Mouse (Mus musculus) liver, adult 2 months (tissue): Measurements from ENCODE around the gene Tln2. TPM values are rescaled to one million over a fixed set of nuclear protein-coding genes. Genes with fewer than 3 reads are reported as not detected.

Experiments
- DNase-seq: peaks from one replicate; pipeline ENCODE4 v3.0.0-alpha.2; 2011; ENCODE audit warnings: low read depth, low spot score; ENCODE audit errors: extremely low read depth
- H3K27ac ChIP-seq: fragments of 200-500 bp; replicated peaks from 2 replicates; pipeline ENCODE4 v1.5.1; 2012; ENCODE audit warnings: low read depth, mild to moderate bottlenecking, control low read depth, inconsistent platforms, low read length; ENCODE audit not compliant: insufficient read depth
- H3K27me3 ChIP-seq: fragments of 200-500 bp; 2 replicates; pipeline ENCODE4 v1.6.1; 2012; ENCODE audit warnings: mild to moderate bottlenecking, moderate library complexity, low read length, inconsistent platforms; ENCODE audit not compliant: control insufficient read depth, insufficient read depth
- H3K36me3 ChIP-seq: fragments of 200-500 bp; 2 replicates; pipeline ENCODE4 v1.6.1; 2012; ENCODE audit warnings: low read length, inconsistent platforms; ENCODE audit not compliant: control insufficient read depth, insufficient read depth
- H3K4me1 ChIP-seq: fragments of 200-500 bp; 2 replicates; pipeline ENCODE4 v1.6.1; 2011; ENCODE audit warnings: low read length; ENCODE audit not compliant: control insufficient read depth, insufficient read depth
- H3K4me3 ChIP-seq: fragments of 200-500 bp; 2 replicates; pipeline ENCODE4 v1.5.1; 2011; ENCODE audit warnings: low read depth, mild to moderate bottlenecking, control low read depth, low read length, moderate library complexity; ENCODE audit not compliant: insufficient read depth
- H3K79me2 ChIP-seq: fragments of 200-500 bp; 2 replicates; pipeline ENCODE4 v1.6.1; 2012; ENCODE audit warnings: inconsistent platforms, mild to moderate bottlenecking, low read length, moderate library complexity; ENCODE audit not compliant: control insufficient read depth, insufficient read depth
- H3K9ac ChIP-seq: fragments of 200-500 bp; 2 replicates; pipeline ENCODE4 v1.6.1; 2012; ENCODE audit warnings: low read depth, mild to moderate bottlenecking, control low read depth, inconsistent platforms, low read length
- CTCF ChIP-seq: fragments of 200-500 bp; IDR thresholded peaks from 2 replicates; pipeline ENCODE4 v1.5.1; 2011; ENCODE audit warnings: low read depth, low read length, control low read depth
- POLR2A ChIP-seq: fragments of 200-500 bp; IDR thresholded peaks from 2 replicates; pipeline ENCODE4 v1.6.1; 2011; ENCODE audit warnings: low read length, control low read depth; ENCODE audit not compliant: insufficient read depth; ENCODE audit errors: extremely low read depth
- WGBS: fragments of 180-500 bp; shearing (Covaris S2); methylation state at CpG from one replicate; pipeline ENCODE4 v1.1.7; 2018; 5-methylcytosine and 5-hydroxymethylcytosine counted together
- polyA plus RNA-seq: library from polyadenylated mRNA; depleted of rRNA; stranded (reverse); fragments of >200 nt; gene quantifications from 2 replicates; pipeline ENCODE4 v1.2.3, GENCODE M21; 2012
- total RNA-seq: library from RNA; depleted of rRNA; stranded (reverse); fragments of >200 nt; gene quantifications from 2 replicates; pipeline ENCODE4 v1.2.3, GENCODE M21; 2014

Gene Tln2
- total and polyA plus RNA-seq, 2 experiments: 1.9 to 4.6 TPM

- no peak for DNase-seq
- H3K79me2 ChIP-seq: no peaks in the 10 kb centered on the region
- H3K4me1 ChIP-seq: no peaks in the 10 kb centered on the region
- H3K36me3 ChIP-seq: no peaks in the 10 kb centered on the region
- TF ChIP-seq POLR2A (no peak), CTCF (no peak)
- no peak overlapping the region for H3K9ac ChIP-seq
- H3K4me3 ChIP-seq: no peak overlapping the region
- WGBS: 94% methylated on average over 3 of the region's 3 CpGs
- H3K27me3 ChIP-seq: no peaks in the 10 kb centered on the region
- H3K27ac ChIP-seq: no peak overlapping the region
These were observed 163.1 kb downstream of the Tln2 start for GRCm38 (mm10) chr9:67396446-67396845.

- Histone ChIP-seq H3K27ac (no peak overlapping the region), H3K9ac (no peak overlapping the region), H3K4me1 (no peaks in the 10 kb centered on the region), H3K79me2 (no peaks in the 10 kb centered on the region), H3K27me3 (no peaks in the 10 kb centered on the region), H3K36me3 (no peaks in the 10 kb centered on the region; the same call in 1 of the 2 replicates), H3K4me3 (no peak overlapping the region)
- WGBS: 95% methylated on average over 9 of the region's 9 CpGs
- TF ChIP-seq POLR2A (no peak), CTCF (no peak)
- DNase-seq: no peak
These were observed 175.4 kb downstream of the Tln2 start for GRCm38 (mm10) chr9:67384028-67384590.

GRCm38 (mm10) chr9:67380095-67380494 is 179.4 kb downstream of the Tln2 start:
- no peak overlapping the region for H3K27ac ChIP-seq
- H3K9ac ChIP-seq: no peak overlapping the region
- no peaks in the 10 kb centered on the region for H3K4me1 ChIP-seq
- WGBS: 59% methylated on average over 5 of the region's 5 CpGs
- TF ChIP-seq CTCF: no peak
- TF ChIP-seq POLR2A: no peak
- H3K36me3 ChIP-seq: no peaks in the 10 kb centered on the region
- no peak for DNase-seq
- no peak overlapping the region for H3K4me3 ChIP-seq
- H3K79me2 ChIP-seq: no peaks in the 10 kb centered on the region
- no peaks in the 10 kb centered on the region for H3K27me3 ChIP-seq

- WGBS: 97% methylated on average over 5 of the region's 5 CpGs
- TF ChIP-seq CTCF (no peak), POLR2A (no peak)
- DNase-seq: no peak
- Histone ChIP-seq H3K27me3 (no peaks in the 10 kb centered on the region), H3K9ac (no peak overlapping the region), H3K27ac (no peak overlapping the region), H3K79me2 (no peaks in the 10 kb centered on the region), H3K36me3 (no peaks in the 10 kb centered on the region), H3K4me1 (no peaks in the 10 kb centered on the region), H3K4me3 (no peak overlapping the region)
These were observed 180.7 kb downstream of the Tln2 start for GRCm38 (mm10) chr9:67378772-67379171.

- H3K27me3 ChIP-seq: no peaks in the 10 kb centered on the region
- H3K27ac ChIP-seq: no peak overlapping the region
- no peak overlapping the region for H3K9ac ChIP-seq
- no peaks in the 10 kb centered on the region for H3K79me2 ChIP-seq
- no peak overlapping the region for H3K4me3 ChIP-seq
- H3K36me3 ChIP-seq: no peaks in the 10 kb centered on the region; the same call in 1 of the 2 replicates
- no peaks in the 10 kb centered on the region for H3K4me1 ChIP-seq
- WGBS: 79% methylated on average over 3 of the region's 3 CpGs
- TF ChIP-seq POLR2A (no peak), CTCF (no peak)
- no peak for DNase-seq
These were observed 191.4 kb downstream of the Tln2 start for GRCm38 (mm10) chr9:67368078-67368477.

GRCm38 (mm10) chr9:67362511-67362910 is 197.0 kb downstream of the Tln2 start:
- TF ChIP-seq CTCF (no peak), POLR2A (no peak)
- 93% methylated on average over 10 of the region's 10 CpGs for WGBS
- Histone ChIP-seq H3K9ac (no peak overlapping the region), H3K4me1 (no peaks in the 10 kb centered on the region), H3K4me3 (no peak overlapping the region), H3K27me3 (no peaks in the 10 kb centered on the region), H3K27ac (no peak overlapping the region), H3K79me2 (no peaks in the 10 kb centered on the region), H3K36me3 (no peaks in the 10 kb centered on the region; the same call in 1 of the 2 replicates)
- DNase-seq: no peak
